Mouse (Mus musculus) right cerebral cortex, postnatal 10 days (tissue): Measurements from ENCODE around the gene Tmx4.

Experiments
- DNase-seq, 2 experiments: peaks; one replicate each; pipeline ENCODE4 v3.0.0; 2021; ENCODE audit warnings: low spot score in 2 of 2

Tmx4 gene

DNA sequence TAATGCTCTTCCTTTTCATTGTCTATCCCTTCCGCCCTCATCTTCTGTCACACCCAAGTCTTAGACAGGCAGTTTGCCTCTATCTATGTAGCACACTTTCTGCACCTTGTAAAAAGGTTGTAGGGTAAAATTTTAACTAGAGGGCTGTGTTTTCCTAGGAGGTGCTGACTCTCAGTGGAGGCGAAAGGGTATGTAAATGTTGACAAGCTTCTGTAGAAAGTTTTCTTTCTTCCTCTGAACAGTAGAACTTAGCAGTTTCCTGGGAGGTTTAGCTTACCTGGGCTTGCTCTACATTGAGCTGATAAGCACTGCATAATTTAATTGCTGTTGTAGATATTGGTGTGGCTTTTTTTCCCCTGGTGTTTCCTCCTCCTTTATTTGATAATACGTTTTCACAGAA is 84.5 kb downstream of the Tmx4 start:
- no peak for DNase-seq

- DNase-seq = no peak
Measured at GRCm38 (mm10) chr2:134554221-134554727, 89.7 kb downstream of the Tmx4 start, which contains the start of gene Hao1. TSS of gene Hao1 (minus strand) at chr2:134554368.

DNA sequence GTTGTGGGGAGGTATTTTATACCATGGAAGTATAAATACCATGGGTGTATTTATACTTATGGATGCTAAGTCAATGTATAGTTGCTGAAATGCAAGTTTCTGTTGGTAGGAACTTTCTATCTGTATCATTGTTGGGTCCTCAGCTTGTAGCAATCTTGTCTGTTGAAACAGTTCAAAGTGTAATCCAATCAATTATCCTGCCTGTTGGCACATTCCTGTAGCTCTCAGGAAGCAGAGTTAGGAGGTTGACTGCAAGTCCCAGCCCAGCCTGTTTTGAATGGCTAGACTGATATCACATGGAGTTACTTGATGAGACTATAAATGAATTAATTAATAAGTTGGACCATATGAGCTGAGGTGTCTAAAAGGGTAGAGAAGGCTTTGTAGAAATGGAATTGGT is 91.6 kb downstream of the Tmx4 start:
- no peak for DNase-seq

- peak; percentile 67 to 80 for DNase-seq
Measured at GRCm38 (mm10) chr2:134549770-134550169, 94.2 kb downstream of the Tmx4 start.

GRCm38 (mm10) chr2:134545116-134545515 is 98.8 kb downstream of the Tmx4 start:
- DNase-seq = no peak

DNA sequence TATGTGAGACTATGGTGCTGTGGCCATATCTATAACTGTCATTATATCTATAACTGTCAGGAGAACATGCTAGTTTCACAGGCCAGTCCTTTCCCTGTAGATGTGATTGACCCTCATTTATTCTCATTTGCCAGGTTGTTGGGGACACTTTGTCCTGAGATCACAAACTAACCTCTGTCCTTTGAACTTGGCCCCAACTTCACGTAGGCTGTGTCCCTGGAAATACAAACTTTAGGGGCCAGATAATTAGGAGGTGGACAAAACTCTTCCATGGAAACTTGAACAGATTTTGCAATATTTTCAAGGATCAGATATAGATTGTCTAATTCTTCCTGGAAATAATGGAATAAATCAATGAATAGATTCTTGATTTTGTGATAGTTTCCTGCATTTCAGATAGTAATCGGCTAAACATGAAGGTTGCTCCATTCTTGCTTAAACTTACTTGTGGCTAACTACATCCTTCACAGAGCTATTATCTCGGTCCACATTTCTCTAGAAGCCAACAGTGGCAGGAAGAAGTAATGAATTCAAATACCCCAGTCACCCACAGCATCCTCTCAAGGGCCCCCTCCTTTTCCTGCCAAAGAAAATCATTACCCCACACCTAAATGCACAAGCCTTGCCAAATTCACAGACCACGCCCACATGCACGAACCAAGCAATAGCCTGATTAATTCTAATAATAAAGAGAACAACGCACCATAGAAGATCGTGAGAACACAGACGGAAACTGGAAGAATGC is 99.5 kb downstream of the Tmx4 start:
- no peak for DNase-seq
